Mouse (Mus musculus) bone marrow, adult 2 months (tissue): ENCODE measurements around the gene Cep83.

Experiments used
- CTCF ChIP-seq: fragments of 200-500 bp; IDR thresholded peaks from 2 replicates; pipeline ENCODE4 v1.5.1; 2011; ENCODE audit warnings: low read length, control low read depth; ENCODE audit not compliant: control insufficient read depth, insufficient read depth
- POLR2A ChIP-seq: fragments of 200-500 bp; IDR thresholded peaks from 2 replicates; pipeline ENCODE4 v1.6.1; 2011; ENCODE audit warnings: low read depth, mild to moderate bottlenecking, control low read depth, low read length, borderline replicate concordance; ENCODE audit not compliant: control insufficient read depth

DNA sequence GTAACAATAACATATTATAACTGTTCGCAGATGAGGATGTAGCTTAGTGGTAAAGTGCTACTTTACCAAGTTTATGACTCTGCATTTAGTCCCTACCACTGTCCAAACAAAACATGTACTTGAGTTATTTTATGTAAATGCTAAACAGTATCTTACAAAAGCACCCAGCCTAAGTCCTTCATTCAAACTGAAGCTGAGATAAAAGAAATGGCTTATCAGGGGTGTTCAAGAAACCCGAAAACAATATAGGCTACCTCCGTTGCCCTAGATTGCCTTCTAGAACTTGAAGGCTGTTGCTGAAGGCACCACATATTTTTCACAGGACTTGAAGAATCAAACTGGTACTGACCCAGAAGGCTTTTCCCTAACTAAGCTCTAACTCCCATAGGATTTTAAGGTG is 46.4 kb downstream of the Cep83 start:
- TF ChIP-seq CTCF (no peak), POLR2A (no peak)
